18 mouse cellular contexts compared by ENCODE assay signal in the genomic region with DNA sequence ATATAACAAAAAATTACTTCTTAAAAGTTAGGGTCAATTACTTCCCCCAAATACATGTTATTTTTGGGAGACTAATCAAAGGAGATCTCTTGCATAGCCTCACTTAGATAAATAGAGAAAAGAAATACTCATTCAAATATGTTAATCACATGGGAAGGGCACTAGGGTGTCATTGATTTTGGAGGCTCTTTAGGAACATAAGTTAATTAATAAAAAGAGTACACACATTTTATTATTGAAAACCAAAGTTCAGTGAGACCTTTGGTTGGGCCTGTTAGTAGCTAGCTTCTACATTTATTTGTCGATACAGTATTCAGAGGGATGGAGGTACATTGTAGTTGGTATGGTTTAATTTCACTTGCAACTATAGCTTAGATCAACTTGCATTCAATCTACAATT. TPM values are rescaled to one million over a fixed set of nuclear protein-coding genes. Genes with fewer than 3 reads are reported as not detected.
A peak's percentile ranks its signal among the peaks of the same experiment; 100 is the strongest.
DNase-seq lines count a peak whose midpoint lies in the region; ATAC-seq and TF ChIP-seq lines count a peak whose summit lies in the region.
"Had no signal": no experiment of that assay in that cellular context is flagged by ENCODE, and none has a peak within 500 bp of the region (broad histone marks: within the 10 kb centered on the region; RNA-seq: fewer than 3 reads in every experiment).

No protein-coding gene starts in this region.

- no peak overlapping the region for H3K9ac ChIP-seq in liver, adult 2 months (ENCODE audit: low read depth, low read length)
- H3K9ac ChIP-seq in liver, embryonic 12.5 days = no peak overlapping the region

- H3K4me2 ChIP-seq in liver, embryonic 12.5 days = no peak overlapping the region

- no peak overlapping the region for H3K4me3 ChIP-seq in liver, adult 2 months (ENCODE audit: insufficient read depth, low read depth, low read length)
- H3K4me3 ChIP-seq in liver, embryonic 12.5 days = no peak overlapping the region

- no peak for TF ChIP-seq CTCF in liver, adult 2 months (IDR thresholded peaks at IDR 0.05; ENCODE audit: low read depth, low read length)

- no peaks in the 10 kb centered on the region for H3K36me3 ChIP-seq in liver, adult 2 months (ENCODE audit: control insufficient read depth, insufficient read depth, low read length)
- no peaks in the 10 kb centered on the region for H3K36me3 ChIP-seq in liver, embryonic 12.5 days
- H3K36me3 ChIP-seq: G1E had no signal

- no peaks in the 10 kb centered on the region for H3K27me3 ChIP-seq in liver, adult 2 months (ENCODE audit: control insufficient read depth, insufficient read depth, low read length)
- no peaks in the 10 kb centered on the region for H3K27me3 ChIP-seq in liver, embryonic 12.5 days (replicated peaks)
- H3K27me3 ChIP-seq: CH12.LX, Patski had no signal

- no peak overlapping the region for H3K27ac ChIP-seq in liver, adult 2 months (replicated peaks; ENCODE audit: insufficient read depth, low read depth, low read length)
- no peak overlapping the region for H3K27ac ChIP-seq in liver, embryonic 12.5 days

- H3K79me2 ChIP-seq in liver, adult 2 months (ENCODE audit: control insufficient read depth, insufficient read depth, low read length) = no peaks in the 10 kb centered on the region

- ATAC-seq in liver, embryonic 12.5 days = no peak
- ATAC-seq: activated CD4-positive, CD25-positive, alpha-beta regulatory T cell, adult 4 months; CD4-positive, CD25-positive, alpha-beta regulatory T cell, adult 4 months; Patski had no signal

- H3K9me3 ChIP-seq in liver, embryonic 12.5 days (replicated peaks) = no peaks in the 10 kb centered on the region
- H3K9me3 ChIP-seq: G1E had no signal

- TF ChIP-seq POLR2A in liver, adult 2 months (IDR thresholded peaks at IDR 0.05; ENCODE audit: extremely low read depth, insufficient read depth, low read length) = no peak

- H3K4me1 ChIP-seq in liver, adult 2 months (ENCODE audit: control insufficient read depth, insufficient read depth, low read length) = peaks cover 5% of the 10 kb centered on the region; the same call in 1 of the 2 replicates
- H3K4me1 ChIP-seq in liver, embryonic 12.5 days = no peaks in the 10 kb centered on the region

- 29% methylated on average over 1 of the region's 1 CpGs for WGBS in liver, adult 2 months
- 69% methylated on average over 1 of the region's 1 CpGs for WGBS in liver, embryonic 12.5 days (ENCODE audit: insufficient replicate concordance)

- peak; percentile 96 for DNase-seq in liver, adult 2 months (ENCODE audit: extremely low read depth, low read depth, low spot score)
- DNase-seq: adrenal gland, adult 2 months; adrenal gland, adult 8-10 months; adrenal gland, postnatal 10 days; adrenal gland, postnatal 14 days; adrenal gland, postnatal 25 days; adrenal gland, postnatal 36 days; B cell, adult 2 months; cerebellum, adult 11 months; cerebellum, adult 11-12 months; cerebellum, adult 18-20 months; cerebellum, adult 2 months had no signal

RNA-seq across cellular contexts. Expression of a gene that starts 52.4 kb away (rescaled TPM):
- 515 and 885 TPM in 2 replicates for total RNA-seq in liver, adult 2 months (2014; rRNA removed)
- polyA plus RNA-seq in liver, adult 2 months (2012; rRNA removed) = 277 and 442 TPM in 2 replicates
- polyA plus RNA-seq in liver, embryonic 12.5 days (2016; fragmentation: Nextera tagmentation; extraction: Ambion mirVana) = 0.57 and 0.62 TPM in 2 replicates
- polyA plus RNA-seq: CD4-positive, CD25-positive, alpha-beta regulatory T cell, adult 4 months; G1E had no signal

Comparison
In these comparisons a context has a peak if more than half of its experiments do, and no peak if none do; other contexts are left out.
1. RNA of a gene that starts 52.4 kb away (polyA plus RNA-seq): 277 to 442 TPM in liver, adult 2 months; 0.57 to 0.62 TPM in liver, embryonic 12.5 days; every median in the first group is over 100 times any median in the second.